Mouse (Mus musculus): ENCODE results near the gene Mall. TPM values are rescaled to one million over a fixed set of nuclear protein-coding genes. Genes with fewer than 3 reads are reported as not detected.

The Mall gene
- polyA plus RNA-seq, 1 experiment from 2014 or later: 1.4 TPM

DNA sequence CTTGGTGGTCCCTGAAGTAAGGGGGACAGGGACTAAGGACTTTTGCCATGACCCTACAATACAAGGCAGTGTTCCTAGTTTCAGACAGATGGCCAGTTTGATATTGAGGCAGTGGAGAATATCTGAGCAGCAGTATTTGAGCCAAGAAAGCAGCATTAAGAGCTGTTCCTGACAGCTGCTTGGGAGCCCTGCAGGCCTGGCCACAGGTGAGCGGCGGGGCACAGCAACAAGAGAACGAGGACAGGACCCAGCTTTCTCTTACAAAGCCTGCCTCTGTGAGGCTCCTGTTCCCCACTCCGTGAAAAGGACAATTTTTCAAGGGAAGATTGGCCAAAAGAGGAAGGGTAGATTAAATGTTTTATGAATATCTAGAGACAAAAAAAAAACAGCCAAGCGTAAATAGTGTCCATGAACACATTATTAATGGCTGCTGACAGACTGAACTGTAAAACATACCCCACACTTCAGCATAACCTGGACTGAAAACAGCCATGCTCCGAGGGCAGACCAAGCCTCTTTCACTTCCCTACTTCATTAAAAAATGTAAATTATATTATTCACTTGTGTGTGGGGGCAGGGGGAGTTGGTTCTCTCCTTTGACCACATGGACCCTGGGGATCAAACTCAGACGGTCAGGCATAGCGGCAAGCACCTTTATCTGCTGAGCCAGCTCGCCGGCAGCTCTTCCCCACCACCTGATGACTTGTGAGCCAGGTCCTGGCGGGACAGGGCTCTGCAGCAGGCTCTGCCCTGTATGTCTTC, 22.3 kb upstream of the Mall start:
- WGBS: 77% methylated on average over 11 of the region's 11 CpGs
- Histone ChIP-seq H3K4me2 (no peak overlapping the region), H3K9ac (no peak overlapping the region), H3K27ac (replicated peaks) (no peak overlapping the region), H3K4me1 (replicated peaks) (no peaks in the 10 kb centered on the region), H3K36me3 (0 out of 2 replicates have a peak, but pooled peaks cover 3% of the 10 kb centered on the region), H3K27me3 (no peaks in the 10 kb centered on the region), H3K4me3 (no peak overlapping the region), H3K9me3 (no peaks in the 10 kb centered on the region)
- ATAC-seq (ENCODE audit: low FRiP score, low read depth): no peak

DNA sequence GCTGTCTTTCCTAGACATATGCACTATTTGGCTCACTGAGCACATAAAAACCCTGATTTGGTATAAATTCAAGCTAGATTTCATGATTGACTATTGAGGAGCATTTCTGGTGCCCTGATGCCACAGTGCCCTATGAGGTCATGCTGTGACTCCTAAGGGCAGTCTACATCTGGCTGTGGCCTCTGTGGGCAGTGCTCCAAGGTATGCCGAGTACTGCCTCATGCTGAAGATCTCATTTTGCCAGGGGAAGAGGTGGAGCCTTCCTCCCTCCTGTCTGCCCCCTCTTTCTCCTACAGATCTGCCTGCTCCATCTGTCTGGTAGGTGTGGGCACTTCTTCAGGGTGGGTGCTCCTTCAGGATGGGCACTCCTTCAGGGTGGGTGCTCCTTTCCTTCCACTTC, 19.6 kb upstream of the Mall start:
- Histone ChIP-seq H3K4me1 (replicated peaks) (no peaks in the 10 kb centered on the region), H3K36me3 (0 out of 2 replicates have a peak, but pooled peaks cover 3% of the 10 kb centered on the region), H3K9me3 (no peaks in the 10 kb centered on the region), H3K4me3 (no peak overlapping the region), H3K9ac (no peak overlapping the region), H3K27ac (replicated peaks) (no peak overlapping the region), H3K4me2 (no peak overlapping the region), H3K27me3 (no peaks in the 10 kb centered on the region)
- no peak for ATAC-seq (ENCODE audit: low FRiP score, low read depth)
- WGBS: 68% methylated on average over 1 of the region's 1 CpGs

DNA sequence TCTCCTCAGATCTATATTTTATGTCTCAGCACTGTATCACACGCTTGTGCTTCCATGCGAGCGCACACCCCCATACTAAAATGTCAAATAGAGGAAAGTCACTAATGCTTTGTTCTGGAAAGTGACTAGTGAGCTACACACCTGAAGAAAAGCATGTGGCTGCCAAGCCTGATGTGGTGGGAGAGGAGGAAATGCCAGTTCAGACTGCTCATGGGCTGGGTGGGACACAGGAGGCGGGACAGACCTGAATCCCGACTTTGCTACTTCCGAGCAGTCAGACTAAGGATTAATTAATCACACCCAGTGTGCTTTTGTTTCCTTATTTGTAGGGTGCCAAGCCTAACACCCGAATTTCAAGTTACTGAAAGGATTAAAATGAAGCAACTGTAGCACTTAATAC, 18.6 kb upstream of the Mall start:
- Histone ChIP-seq H3K4me1 (replicated peaks) (no peaks in the 10 kb centered on the region), H3K4me2 (no peak overlapping the region), H3K9me3 (no peaks in the 10 kb centered on the region), H3K4me3 (no peak overlapping the region), H3K9ac (no peak overlapping the region), H3K36me3 (0 out of 2 replicates have a peak, but pooled peaks cover 3% of the 10 kb centered on the region), H3K27me3 (no peaks in the 10 kb centered on the region), H3K27ac (replicated peaks) (no peak overlapping the region)
- ATAC-seq (ENCODE audit: low FRiP score, low read depth): no peak
- 67% methylated on average over 7 of the region's 7 CpGs for WGBS

DNA sequence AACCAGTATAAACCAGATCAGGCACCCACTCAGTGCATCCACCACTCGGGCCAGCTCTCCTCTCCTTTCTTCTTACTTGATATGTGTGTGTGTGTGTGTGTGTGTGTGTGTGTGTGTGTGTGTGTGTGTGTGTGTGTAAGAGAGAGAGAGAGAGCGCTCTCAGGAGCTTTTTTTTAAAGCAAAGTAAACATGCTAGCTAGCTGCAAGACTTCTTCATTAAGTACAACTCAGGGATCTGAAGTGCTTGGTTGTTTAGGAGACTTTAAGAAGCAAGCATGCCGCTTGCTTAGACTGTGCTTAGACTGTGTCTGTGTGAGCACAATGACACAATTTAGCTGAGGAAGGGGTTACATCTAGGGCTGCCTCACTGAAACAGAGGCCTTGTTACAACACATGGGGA, 12.9 kb upstream of the Mall start:
- Histone ChIP-seq H3K9me3 (no peaks in the 10 kb centered on the region), H3K4me2 (no peak overlapping the region), H3K27ac (replicated peaks) (no peak overlapping the region), H3K36me3 (no peaks in the 10 kb centered on the region), H3K4me3 (no peak overlapping the region), H3K27me3 (no peaks in the 10 kb centered on the region), H3K9ac (no peak overlapping the region), H3K4me1 (replicated peaks) (no peaks in the 10 kb centered on the region)
- ATAC-seq (ENCODE audit: low FRiP score, low read depth): no peak
- whole genome bisulfite sequencing: 93% methylated on average over 3 of the region's 3 CpGs

DNA sequence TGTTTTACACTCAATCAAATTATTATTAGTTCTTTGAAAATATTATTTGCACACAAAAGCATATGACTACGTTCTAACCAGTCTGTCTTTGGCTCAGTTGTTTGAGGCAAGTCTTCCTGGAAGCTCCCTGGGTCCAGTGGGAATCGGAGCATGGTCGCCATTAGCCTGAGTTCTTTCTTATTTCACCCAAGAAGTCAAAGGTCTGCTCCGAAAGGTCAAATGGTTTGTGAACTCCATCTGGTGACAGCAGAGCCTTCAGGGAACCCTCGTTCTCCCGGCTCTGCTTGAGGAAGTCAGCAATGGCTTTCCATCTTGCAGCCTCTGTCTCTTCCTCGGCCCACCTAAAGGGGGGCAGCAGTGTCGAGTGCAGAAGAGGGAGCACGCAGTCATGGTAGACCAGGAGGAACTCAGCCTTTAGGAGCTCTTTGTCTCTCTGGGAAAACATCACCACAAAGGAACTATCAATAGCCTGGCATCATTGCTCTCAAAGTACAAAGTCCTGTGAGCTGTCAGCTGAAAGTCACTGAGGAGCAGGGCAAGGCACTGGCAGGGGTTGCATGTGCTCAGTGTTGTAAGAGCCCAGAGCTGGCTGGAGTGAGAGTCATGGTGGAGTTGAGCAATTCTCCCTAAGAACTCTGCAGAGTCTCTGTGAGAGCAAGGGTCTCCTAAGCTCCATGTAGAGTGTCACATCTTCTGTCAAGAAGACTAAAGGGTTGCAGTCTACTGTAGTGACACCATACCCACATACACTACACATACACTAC, 11.2 kb upstream of the Mall start:
- Histone ChIP-seq H3K4me1 (replicated peaks) (no peaks in the 10 kb centered on the region), H3K36me3 (no peaks in the 10 kb centered on the region), H3K4me2 (no peak overlapping the region), H3K27me3 (no peaks in the 10 kb centered on the region), H3K4me3 (no peak overlapping the region), H3K9ac (no peak overlapping the region), H3K9me3 (no peaks in the 10 kb centered on the region), H3K27ac (replicated peaks) (no peak overlapping the region)
- no peak for ATAC-seq (ENCODE audit: low FRiP score, low read depth)
- 67% methylated on average over 9 of the region's 9 CpGs for WGBS

DNA sequence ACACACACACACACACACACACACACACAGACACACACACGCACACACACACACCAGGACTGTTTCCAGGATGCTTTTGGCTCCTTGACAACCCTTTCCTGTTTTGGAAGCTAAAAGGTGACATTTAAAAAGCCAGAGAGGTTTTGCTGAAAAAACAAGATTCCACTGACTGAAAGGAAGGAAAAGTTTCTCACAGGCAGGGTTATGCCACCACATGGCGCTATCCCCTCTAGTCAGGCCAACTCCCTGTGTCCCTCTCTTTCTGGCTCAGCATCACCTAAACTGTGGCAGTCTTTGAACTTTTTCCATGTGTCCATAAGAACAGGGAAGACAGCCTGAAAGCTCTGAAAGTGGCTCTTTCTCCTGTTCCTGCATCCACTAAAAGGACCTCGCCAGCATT, 8.2 kb upstream of the Mall start:
- Histone ChIP-seq H3K36me3 (no peaks in the 10 kb centered on the region), H3K4me2 (no peak overlapping the region), H3K9ac (no peak overlapping the region), H3K27ac (replicated peaks) (no peak overlapping the region), H3K4me1 (replicated peaks) (no peaks in the 10 kb centered on the region), H3K9me3 (no peaks in the 10 kb centered on the region), H3K27me3 (no peaks in the 10 kb centered on the region), H3K4me3 (no peak overlapping the region)
- WGBS: 73% methylated on average over 3 of the region's 3 CpGs
- ATAC-seq (ENCODE audit: low FRiP score, low read depth): no peak

DNA sequence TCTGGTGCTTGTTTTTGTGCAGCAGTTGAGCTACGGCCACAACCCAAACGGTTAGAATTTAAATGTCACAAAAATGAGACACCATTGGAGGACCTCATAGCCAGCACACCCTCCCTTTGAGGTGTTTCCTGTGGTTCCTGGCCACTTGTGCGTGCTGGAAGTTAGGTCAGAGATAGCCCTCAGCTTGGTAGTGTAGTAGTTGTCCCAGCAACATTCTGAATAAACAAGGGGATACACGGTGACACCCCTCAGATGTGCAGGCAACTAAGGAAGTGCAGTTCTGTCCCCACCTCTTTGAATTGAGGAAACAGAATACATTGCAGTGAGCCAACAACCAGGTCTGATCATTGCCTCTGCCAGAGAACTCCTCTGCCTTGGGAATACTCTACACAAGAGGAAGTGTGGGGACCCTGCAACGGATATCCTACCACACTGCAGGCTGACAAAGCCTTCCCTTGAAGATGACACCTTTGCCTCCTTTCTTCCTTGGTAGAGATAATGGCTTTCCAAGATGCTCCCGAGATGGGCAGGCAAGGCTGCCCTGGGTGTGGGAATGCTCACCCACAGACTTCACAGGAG, 7.0 kb upstream of the Mall start:
- no peak overlapping the region for H3K4me3 ChIP-seq
- H3K27ac ChIP-seq (replicated peaks): no peak overlapping the region
- H3K27me3 ChIP-seq: no peaks in the 10 kb centered on the region
- H3K4me2 ChIP-seq: no peak overlapping the region
- no peak overlapping the region for H3K9ac ChIP-seq
- no peaks in the 10 kb centered on the region for H3K4me1 ChIP-seq (replicated peaks)
- 79% methylated on average over 6 of the region's 6 CpGs for WGBS
- no peak for ATAC-seq (ENCODE audit: low FRiP score, low read depth)
- no peaks in the 10 kb centered on the region for H3K9me3 ChIP-seq
- H3K36me3 ChIP-seq: no peaks in the 10 kb centered on the region

DNA sequence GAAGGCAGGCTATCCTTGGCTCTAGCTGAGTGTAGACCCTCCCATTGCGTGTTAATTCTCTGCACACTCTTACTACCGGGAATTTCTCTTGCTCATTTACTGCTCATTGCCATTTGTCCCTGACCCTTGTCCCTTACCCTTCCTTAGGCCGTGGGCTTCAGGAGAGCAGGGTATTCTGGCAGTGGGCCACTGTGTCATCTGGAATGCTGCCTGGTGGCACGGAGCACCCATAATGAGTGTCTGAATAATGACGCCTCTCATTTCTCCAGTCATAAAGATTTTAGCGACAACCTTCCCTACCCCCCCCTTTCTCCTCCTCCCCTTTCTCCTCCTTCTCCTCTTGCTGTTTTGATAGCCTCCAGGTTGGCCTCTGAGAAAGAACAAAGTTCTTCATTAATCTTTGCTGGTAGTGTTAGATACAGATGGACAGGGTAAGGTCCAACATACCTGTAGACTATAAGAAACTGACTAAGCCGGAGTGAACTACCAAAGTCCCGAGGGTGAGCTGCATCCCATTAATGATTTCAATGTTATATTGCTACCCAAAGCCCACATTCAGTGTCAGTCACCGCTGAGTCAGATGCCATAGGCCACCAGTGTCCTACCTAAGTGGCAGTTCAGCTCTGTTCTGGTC, 5.9 kb upstream of the Mall start:
- H3K27me3 ChIP-seq: no peaks in the 10 kb centered on the region; the same call in 1 of the 2 replicates
- H3K4me3 ChIP-seq: no peak overlapping the region
- no peaks in the 10 kb centered on the region for H3K4me1 ChIP-seq (replicated peaks)
- no peak overlapping the region for H3K9ac ChIP-seq
- no peaks in the 10 kb centered on the region for H3K36me3 ChIP-seq
- whole genome bisulfite sequencing: 79% methylated on average over 9 of the region's 9 CpGs
- no peak overlapping the region for H3K4me2 ChIP-seq
- ATAC-seq (ENCODE audit: low FRiP score, low read depth): no peak
- H3K27ac ChIP-seq (replicated peaks): no peak overlapping the region
- no peaks in the 10 kb centered on the region for H3K9me3 ChIP-seq

DNA sequence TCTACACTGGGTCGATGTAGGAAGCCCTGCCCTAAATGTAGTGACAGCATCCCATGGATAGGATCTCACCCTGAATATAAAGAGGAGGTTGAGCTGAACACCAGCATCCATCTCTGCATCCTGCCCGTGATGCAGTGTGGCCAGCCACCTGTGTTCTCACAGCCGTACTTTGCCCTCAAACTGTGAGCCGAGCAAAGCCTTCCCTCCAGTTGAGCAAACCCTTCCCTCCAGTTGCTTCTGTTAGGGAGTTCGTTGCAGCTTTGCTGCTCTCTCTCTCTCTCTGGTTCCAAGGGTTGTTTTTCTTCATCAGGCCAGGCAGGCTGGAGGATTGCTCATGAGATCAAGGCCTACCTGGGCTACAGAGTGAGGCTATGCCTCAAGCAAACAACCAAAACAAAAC, 5.2 kb upstream of the Mall start:
- 0 out of 2 replicates have a peak, but pooled peaks cover under 1% of the 10 kb centered on the region for H3K4me1 ChIP-seq (replicated peaks)
- WGBS: 82% methylated on average over 5 of the region's 5 CpGs
- no peak for ATAC-seq (ENCODE audit: low FRiP score, low read depth)
- H3K9ac ChIP-seq: no peak overlapping the region
- no peak overlapping the region for H3K4me3 ChIP-seq
- no peak overlapping the region for H3K4me2 ChIP-seq
- no peaks in the 10 kb centered on the region for H3K9me3 ChIP-seq
- H3K27ac ChIP-seq (replicated peaks): no peak overlapping the region
- no peaks in the 10 kb centered on the region for H3K36me3 ChIP-seq
- H3K27me3 ChIP-seq: peaks cover 4% of the 10 kb centered on the region; the same call in 1 of the 2 replicates

DNA sequence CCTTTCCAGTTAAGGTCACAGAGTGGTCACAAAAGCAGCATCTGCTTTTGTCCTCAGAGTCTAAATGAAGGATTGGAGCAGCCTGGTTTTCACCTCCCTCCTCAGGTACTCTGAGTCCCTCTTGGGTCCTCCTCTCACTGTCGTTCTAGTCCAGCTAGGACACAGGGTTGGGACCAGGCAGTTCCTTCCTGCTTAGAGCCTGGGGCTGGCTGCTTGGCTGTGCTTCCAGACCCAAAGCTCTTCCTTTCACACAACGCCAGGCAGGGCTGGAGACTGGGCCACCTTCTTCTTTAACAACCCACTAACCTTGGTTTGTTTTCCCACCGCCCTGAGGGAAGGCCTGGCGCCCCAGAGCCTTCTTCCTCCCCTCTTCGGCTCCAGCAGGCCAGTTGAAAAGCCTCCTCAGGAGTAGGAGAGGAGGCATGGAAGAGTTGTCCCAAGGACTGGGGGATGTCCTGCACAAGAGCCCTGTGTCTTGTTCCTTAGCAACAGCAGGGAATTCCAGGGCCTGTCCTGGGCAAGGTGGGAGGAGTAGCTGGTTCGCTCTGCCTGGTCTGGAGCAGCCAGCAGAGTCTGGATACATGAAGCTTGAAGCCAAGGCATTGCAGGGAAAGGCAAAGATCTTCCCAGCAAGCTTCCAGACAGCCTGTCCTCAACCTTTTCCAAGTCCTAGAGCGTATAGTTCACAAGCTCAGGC, 717 bp upstream of the Mall start:
- ATAC-seq (ENCODE audit: low FRiP score, low read depth): no peak
- Histone ChIP-seq H3K9me3 (no peaks in the 10 kb centered on the region), H3K9ac (no peak overlapping the region), H3K4me1 (replicated peaks) (peaks cover 5% of the 10 kb centered on the region; the same call in 1 of the 2 replicates), H3K27me3 (peaks cover 17% of the 10 kb centered on the region; the same call in 1 of the 2 replicates), H3K4me3 (no peak overlapping the region), H3K27ac (replicated peaks) (no peak overlapping the region), H3K36me3 (no peaks in the 10 kb centered on the region), H3K4me2 (no peak overlapping the region)
- 44% methylated on average over 7 of the region's 7 CpGs for WGBS

DNA sequence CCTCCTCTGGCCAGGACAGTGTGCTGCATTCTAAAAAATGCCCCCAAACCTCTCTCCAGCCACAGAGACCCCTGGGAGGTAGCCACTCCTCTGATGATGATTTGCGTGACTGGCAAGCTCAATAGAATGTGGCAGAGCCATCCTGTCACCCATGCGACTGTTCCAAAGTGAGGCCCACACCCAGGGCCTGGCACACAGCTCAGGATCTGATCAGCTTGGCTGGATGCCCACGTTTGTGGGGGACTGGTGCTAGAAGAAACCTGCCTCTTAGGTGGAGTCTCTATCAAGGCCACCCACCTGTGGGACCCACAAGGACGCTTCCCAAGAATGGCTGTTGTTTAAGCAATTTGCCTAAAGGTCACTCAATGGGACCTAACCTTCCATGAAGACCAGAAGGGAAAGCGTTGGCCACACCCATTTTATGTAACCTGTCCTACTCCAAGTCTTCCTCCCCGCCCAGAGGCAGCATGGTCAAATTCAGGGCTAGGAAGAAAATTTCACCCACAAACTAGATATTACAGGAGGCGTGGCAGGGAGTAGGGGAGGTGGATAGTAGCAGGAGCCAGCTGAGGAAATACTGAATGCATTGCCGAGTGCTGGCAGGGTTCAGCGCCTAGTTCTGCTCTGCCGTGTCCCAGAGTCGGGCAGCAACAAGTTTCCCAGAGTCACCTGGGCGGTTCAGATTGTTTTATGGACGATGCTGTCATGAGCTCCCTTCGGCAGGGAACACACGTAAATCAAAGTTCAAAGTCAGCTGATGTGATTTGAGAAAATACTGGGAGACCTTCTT, 876 bp downstream of the Mall start:
- H3K27ac ChIP-seq (replicated peaks): no peak overlapping the region
- no peaks in the 10 kb centered on the region for H3K9me3 ChIP-seq
- no peak overlapping the region for H3K9ac ChIP-seq
- H3K36me3 ChIP-seq: no peaks in the 10 kb centered on the region
- 39% methylated on average over 15 of the region's 15 CpGs for WGBS
- H3K4me3 ChIP-seq: no peak overlapping the region
- peaks cover 17% of the 10 kb centered on the region; the same call in 1 of the 2 replicates for H3K27me3 ChIP-seq
- H3K4me1 ChIP-seq (replicated peaks): peaks cover 5% of the 10 kb centered on the region; the same call in 1 of the 2 replicates
- no peak overlapping the region for H3K4me2 ChIP-seq
- no peak for ATAC-seq (ENCODE audit: low FRiP score, low read depth)

Data from hindbrain, embryonic 15.5 days (tissue).